Mouse (Mus musculus) liver, adult 2 months (tissue): Measurements from ENCODE around the gene Fkrp. TPM values are rescaled to one million over a fixed set of nuclear protein-coding genes. Genes with fewer than 3 reads are reported as not detected.

Source experiments
- DNase-seq: peaks from one replicate; pipeline ENCODE4 v3.0.0-alpha.2; 2011; ENCODE audit warnings: low read depth, low spot score; ENCODE audit errors: extremely low read depth
- H3K27ac ChIP-seq: fragments of 200-500 bp; replicated peaks from 2 replicates; pipeline ENCODE4 v1.5.1; 2012; ENCODE audit warnings: low read depth, mild to moderate bottlenecking, control low read depth, inconsistent platforms, low read length; ENCODE audit not compliant: insufficient read depth
- H3K27me3 ChIP-seq: fragments of 200-500 bp; 2 replicates; pipeline ENCODE4 v1.6.1; 2012; ENCODE audit warnings: mild to moderate bottlenecking, moderate library complexity, low read length, inconsistent platforms; ENCODE audit not compliant: control insufficient read depth, insufficient read depth
- H3K36me3 ChIP-seq: fragments of 200-500 bp; 2 replicates; pipeline ENCODE4 v1.6.1; 2012; ENCODE audit warnings: low read length, inconsistent platforms; ENCODE audit not compliant: control insufficient read depth, insufficient read depth
- H3K4me1 ChIP-seq: fragments of 200-500 bp; 2 replicates; pipeline ENCODE4 v1.6.1; 2011; ENCODE audit warnings: low read length; ENCODE audit not compliant: control insufficient read depth, insufficient read depth
- H3K4me3 ChIP-seq: fragments of 200-500 bp; 2 replicates; pipeline ENCODE4 v1.5.1; 2011; ENCODE audit warnings: low read depth, mild to moderate bottlenecking, control low read depth, low read length, moderate library complexity; ENCODE audit not compliant: insufficient read depth
- H3K79me2 ChIP-seq: fragments of 200-500 bp; 2 replicates; pipeline ENCODE4 v1.6.1; 2012; ENCODE audit warnings: inconsistent platforms, mild to moderate bottlenecking, low read length, moderate library complexity; ENCODE audit not compliant: control insufficient read depth, insufficient read depth
- H3K9ac ChIP-seq: fragments of 200-500 bp; 2 replicates; pipeline ENCODE4 v1.6.1; 2012; ENCODE audit warnings: low read depth, mild to moderate bottlenecking, control low read depth, inconsistent platforms, low read length
- CTCF ChIP-seq: fragments of 200-500 bp; IDR thresholded peaks from 2 replicates; pipeline ENCODE4 v1.5.1; 2011; ENCODE audit warnings: low read depth, low read length, control low read depth
- POLR2A ChIP-seq: fragments of 200-500 bp; IDR thresholded peaks from 2 replicates; pipeline ENCODE4 v1.6.1; 2011; ENCODE audit warnings: low read length, control low read depth; ENCODE audit not compliant: insufficient read depth; ENCODE audit errors: extremely low read depth
- WGBS: fragments of 180-500 bp; shearing (Covaris S2); methylation state at CpG from one replicate; pipeline ENCODE4 v1.1.7; 2018; 5-methylcytosine and 5-hydroxymethylcytosine counted together
- polyA plus RNA-seq: library from polyadenylated mRNA; depleted of rRNA; stranded (reverse); fragments of >200 nt; gene quantifications from 2 replicates; pipeline ENCODE4 v1.2.3, GENCODE M21; 2012
- total RNA-seq: library from RNA; depleted of rRNA; stranded (reverse); fragments of >200 nt; gene quantifications from 2 replicates; pipeline ENCODE4 v1.2.3, GENCODE M21; 2014

Fkrp gene
- total and polyA plus RNA-seq, 2 experiments, result 5.5 to 15.3 TPM

DNA sequence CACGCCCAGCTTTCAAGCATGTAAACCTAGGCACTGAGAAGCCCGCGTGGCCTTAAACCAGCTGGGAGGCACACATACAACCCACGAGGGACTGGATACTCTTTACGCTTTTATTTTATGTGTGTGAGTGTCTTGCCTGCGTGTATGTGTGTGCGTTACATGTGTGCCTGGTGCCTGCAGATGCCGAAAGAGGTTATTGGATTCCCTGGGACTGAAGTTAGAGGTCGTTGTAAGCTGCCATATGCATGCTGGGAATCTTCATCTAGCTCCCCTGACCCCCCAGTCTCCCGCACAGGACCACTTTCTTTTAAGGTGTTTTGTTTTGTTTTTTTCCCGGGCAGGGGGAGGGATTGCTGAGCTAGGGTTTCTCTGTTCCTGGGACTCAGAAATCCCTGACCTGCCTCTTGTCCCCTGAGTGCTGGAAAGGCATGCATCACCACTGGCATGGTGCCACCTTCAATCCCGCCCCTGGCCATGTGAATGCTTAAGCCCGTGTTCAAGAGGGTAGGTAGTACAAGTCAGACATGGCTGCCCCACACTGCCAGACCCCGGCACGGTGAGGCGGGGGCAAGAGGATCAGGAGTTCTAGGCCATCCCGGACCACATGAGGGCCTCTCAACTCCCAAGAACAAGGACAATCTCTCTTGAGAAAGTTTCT is 32.6 kb downstream of the Fkrp start:
- Histone ChIP-seq H3K27me3 (0 out of 2 replicates have a peak, but pooled peaks cover 2% of the 10 kb centered on the region), H3K4me3 (no peak overlapping the region), H3K9ac (no peak overlapping the region), H3K4me1 (no peaks in the 10 kb centered on the region), H3K27ac (no peak overlapping the region), H3K36me3 (no peaks in the 10 kb centered on the region), H3K79me2 (no peaks in the 10 kb centered on the region)
- no peak for TF ChIP-seq CTCF
- TF ChIP-seq POLR2A, result no peak
- WGBS, result 77% methylated on average over 17 of the region's 17 CpGs
- DNase-seq, result no peak

DNA sequence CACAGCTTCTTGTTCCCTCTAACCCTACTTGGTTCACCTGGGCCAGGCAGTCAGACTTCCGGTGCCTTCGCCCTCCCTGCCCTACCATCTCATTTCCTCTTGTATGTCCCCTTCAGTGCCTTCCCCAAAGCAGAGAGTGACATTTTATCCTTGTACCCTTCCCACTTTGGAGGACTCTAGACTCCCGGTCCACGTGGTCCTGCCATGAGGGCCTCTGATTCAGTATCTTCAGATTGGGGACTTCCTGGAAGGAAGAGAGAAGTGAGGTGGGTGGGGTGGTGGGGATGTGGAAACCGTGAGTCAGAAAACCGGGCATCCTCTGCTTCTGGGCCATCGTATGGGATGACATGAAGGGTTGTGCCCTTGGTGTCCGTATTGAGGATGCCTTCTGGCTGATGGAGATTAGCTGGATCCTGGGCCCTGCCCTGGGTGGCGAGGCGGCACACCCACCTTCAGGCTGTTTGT is 33.3 kb downstream of the Fkrp start:
- Histone ChIP-seq H3K27ac (no peak overlapping the region), H3K36me3 (no peaks in the 10 kb centered on the region), H3K4me3 (no peak overlapping the region), H3K79me2 (no peaks in the 10 kb centered on the region), H3K27me3 (0 out of 2 replicates have a peak, but pooled peaks cover 2% of the 10 kb centered on the region), H3K9ac (no peak overlapping the region), H3K4me1 (no peaks in the 10 kb centered on the region)
- WGBS, result 66% methylated on average over 10 of the region's 10 CpGs
- TF ChIP-seq POLR2A, result no peak
- TF ChIP-seq CTCF, result no peak
- no peak for DNase-seq

DNA sequence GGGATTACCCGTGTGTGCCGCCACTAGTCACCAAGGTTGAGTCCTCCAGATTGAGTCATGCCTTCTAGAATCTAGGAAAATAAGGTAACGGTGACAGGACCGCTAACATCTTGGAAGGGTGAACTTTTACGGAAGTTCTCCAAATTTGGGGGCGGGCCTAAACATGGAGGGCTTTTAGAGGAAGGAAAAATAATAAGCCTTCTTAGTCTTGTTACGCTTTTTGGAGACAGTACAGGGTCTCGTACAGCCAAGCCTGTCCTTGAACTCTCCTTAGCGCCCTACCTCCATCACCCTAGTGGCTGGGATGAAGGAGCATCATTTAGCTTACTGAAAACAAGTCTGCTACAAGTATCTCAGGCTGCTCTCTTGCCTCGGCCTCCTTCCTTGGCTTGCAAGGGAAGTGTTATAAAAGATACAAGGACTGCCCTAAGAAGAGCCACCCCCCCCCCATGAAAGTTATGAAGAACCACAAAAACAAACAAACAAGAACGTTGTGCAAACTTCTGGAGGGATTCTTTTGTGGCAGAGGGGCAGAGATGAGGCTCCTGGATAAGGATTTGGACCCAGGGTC is 33.9 kb downstream of the Fkrp start:
- TF ChIP-seq POLR2A (no peak), CTCF (no peak)
- Histone ChIP-seq H3K79me2 (no peaks in the 10 kb centered on the region), H3K27ac (no peak overlapping the region), H3K9ac (no peak overlapping the region), H3K36me3 (no peaks in the 10 kb centered on the region), H3K27me3 (0 out of 2 replicates have a peak, but pooled peaks cover 2% of the 10 kb centered on the region), H3K4me1 (no peaks in the 10 kb centered on the region), H3K4me3 (peak overlapping the region; percentile 57)
- no peak for DNase-seq
- 37% methylated on average over 11 of the region's 11 CpGs for WGBS

DNA sequence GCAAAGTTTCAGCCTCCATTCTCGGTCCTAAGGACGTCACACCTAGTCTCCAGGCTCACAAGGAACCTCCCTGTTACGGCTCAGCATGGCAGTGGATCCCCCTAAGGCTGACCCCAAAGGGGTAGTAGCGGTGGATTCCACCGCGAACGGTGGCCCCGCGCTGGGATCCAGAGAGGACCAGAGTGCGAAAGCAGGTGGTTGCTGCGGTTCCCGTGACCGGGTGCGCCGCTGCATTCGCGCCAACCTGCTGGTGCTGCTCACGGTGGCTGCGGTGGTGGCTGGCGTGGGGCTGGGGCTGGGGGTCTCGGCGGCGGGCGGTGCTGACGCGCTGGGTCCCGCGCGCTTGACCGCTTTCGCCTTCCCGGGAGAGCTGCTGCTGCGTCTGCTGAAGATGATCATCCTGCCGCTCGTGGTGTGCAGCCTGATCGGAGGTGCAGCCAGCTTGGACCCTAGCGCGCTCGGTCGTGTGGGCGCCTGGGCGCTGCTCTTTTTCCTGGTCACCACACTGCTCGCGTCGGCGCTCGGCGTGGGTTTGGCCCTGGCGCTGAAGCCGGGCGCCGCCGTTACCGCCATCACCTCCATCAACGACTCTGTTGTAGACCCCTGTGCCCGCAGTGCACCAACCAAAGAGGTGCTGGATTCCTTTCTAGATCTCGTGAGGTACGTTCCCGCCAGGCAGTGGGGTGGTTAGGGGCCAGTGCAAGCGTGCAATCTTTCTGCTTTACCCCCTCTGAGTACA is 34.5 kb downstream of the Fkrp start:
- 0 out of 2 replicates have a peak, but pooled peaks cover 2% of the 10 kb centered on the region for H3K27me3 ChIP-seq
- no peaks in the 10 kb centered on the region for H3K36me3 ChIP-seq
- H3K27ac ChIP-seq, result no peak overlapping the region
- WGBS, result 2% methylated on average over 55 of the region's 60 CpGs
- DNase-seq, result no peak
- H3K79me2 ChIP-seq, result no peaks in the 10 kb centered on the region
- TF ChIP-seq CTCF (no peak), POLR2A (no peak)
- peak overlapping the region; percentile 63 for H3K9ac ChIP-seq
- no peaks in the 10 kb centered on the region for H3K4me1 ChIP-seq
- peak overlapping the region; percentile 57 for H3K4me3 ChIP-seq

DNA sequence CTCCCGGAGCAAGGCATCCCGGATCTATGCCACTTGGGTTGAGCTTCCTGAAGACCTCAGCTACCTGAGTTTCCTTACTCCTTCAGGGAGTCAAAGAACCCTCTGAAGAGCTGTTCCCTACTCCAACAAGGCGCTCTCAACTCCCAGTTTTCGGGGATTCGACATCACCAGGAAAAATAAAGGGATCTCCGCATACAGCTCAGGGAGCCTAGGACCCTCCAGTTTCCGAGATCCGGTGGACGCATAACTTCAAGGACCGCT is 35.0 kb downstream of the Fkrp start:
- H3K9ac ChIP-seq, result peak overlapping the region; percentile 63
- 0 out of 2 replicates have a peak, but pooled peaks cover 2% of the 10 kb centered on the region for H3K27me3 ChIP-seq
- TF ChIP-seq CTCF, result no peak
- peak overlapping the region; percentile 57 for H3K4me3 ChIP-seq
- H3K4me1 ChIP-seq, result no peaks in the 10 kb centered on the region
- no peaks in the 10 kb centered on the region for H3K79me2 ChIP-seq
- H3K27ac ChIP-seq, result no peak overlapping the region
- no peaks in the 10 kb centered on the region for H3K36me3 ChIP-seq
- 1% methylated on average over 10 of the region's 10 CpGs for WGBS
- no peak for DNase-seq

DNA sequence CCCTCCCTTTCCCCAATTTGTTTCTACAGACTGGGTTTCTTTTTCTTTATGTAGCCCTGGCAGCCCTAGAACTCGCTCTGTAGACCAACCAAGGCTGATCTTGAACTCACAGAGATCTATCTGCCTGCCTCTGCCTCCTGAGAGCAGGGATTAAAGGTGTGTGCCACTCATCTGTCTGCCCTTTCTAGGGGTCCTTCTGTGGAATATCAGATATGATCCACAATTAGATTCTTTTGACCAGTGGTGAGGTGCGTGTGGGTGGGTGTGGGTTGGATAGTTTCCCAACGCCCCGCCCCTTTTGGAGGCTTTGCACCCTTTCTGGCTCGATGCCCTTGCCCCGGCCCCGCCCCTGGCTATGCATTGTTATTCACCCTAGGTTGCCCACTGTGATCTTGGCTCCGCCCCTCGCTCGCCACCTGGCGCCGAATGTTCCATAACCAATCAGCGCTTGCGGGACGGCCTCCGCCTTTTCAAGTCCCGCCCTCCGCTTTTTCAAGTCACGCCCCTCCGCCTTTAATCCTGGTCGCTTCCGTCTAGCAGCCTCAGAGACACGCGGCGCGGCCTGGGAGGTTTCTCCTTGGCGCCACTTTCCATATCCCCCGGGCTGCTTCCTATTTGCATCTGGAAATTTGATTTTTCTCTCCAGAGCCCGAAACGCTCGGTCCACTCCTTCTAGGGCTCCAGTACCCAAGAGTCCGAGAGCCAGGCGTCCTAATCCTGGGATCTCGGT is 35.5 kb downstream of the Fkrp start, which contains the start of gene Slc1a5:
TSS of gene Slc1a5 (plus strand) at position 516 of the 730 bp plus-strand sequence.
- 4% methylated on average over 34 of the region's 34 CpGs for WGBS

More for the DNA sequence above, 35.5 kb downstream of the Fkrp start, which contains the start of gene Slc1a5:
- Histone ChIP-seq H3K36me3 (no peaks in the 10 kb centered on the region), H3K4me3 (peak within 1 kb of the TSS; percentile 57), H3K27ac (no peak within 1 kb of the TSS), H3K79me2 (no peaks in the 10 kb centered on the region), H3K9ac (peak within 1 kb of the TSS; percentile 63), H3K27me3 (0 out of 2 replicates have a peak, but pooled peaks cover 2% of the 10 kb centered on the region), H3K4me1 (no peaks in the 10 kb centered on the region)
- no peak for TF ChIP-seq CTCF
- peak; percentile 88 for TF ChIP-seq POLR2A
- peak; percentile 57 for DNase-seq
